Mouse (Mus musculus): ENCODE results near the gene Zpr1.

Gene Zpr1

DNA sequence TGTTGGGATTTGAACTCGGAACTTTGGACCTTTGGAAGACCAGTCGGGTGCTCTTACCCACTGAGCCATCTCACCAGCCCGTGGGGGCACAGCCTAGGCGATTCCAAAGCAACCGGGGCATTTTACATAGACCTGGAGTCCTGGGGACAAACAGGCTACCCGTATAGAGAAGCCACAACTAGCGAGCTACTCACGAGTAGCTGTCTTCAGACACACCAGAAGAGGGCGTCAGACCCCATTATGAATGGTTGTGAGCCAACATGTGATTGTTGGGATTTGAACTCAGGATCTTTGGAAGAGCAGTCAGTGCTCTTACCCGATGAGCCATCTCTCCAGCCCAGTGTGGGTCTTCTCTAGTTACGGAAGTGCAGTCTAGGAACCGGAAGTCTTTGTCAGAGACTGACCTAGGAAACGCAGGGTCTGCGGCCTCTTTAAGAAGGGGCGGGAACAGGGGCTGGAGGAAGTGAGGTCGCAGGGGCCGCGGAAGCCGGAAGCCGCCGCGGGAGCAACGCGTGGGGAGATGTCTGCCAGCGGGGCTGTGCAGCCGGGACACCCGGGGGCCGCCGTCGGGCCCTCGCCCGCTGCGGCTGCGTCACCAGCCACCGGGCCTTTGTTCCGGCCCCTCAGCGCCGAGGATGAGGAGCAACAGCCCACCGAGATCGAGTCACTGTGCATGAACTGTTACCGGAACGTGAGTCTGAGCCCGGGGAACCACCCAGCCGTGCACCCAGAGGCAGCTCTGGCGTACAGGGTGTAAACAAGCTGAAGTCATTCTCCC, at the start of gene Zpr1:
Gene Zpr1 (plus strand): TSS at position 388 of the 778 bp plus-strand sequence.
- in situ Hi-C loops (cut with MboI, MseI): no loop called here

DNA sequence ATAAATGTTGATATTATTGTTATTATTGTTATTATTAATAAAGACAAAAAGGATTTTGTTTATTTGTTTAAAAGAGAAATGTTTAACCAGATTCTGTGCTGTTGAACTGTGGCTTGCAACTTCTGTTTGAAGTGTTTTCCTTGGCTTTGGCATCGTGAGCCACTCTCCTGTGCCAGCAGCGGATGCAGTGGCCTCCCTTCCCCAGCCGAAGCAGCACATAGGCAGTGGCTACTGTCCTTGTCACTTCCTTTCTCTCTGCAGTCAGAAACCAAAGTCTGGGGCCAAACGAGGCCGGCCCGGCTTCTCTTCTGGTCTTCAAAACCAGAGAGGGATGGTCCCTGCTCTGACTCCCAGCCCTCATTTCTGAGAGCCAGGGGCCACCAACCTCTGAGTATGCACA, 49.8 kb upstream of the Zpr1 start:
- in situ Hi-C loops (cut with MboI, MseI): no loop called here

DNA sequence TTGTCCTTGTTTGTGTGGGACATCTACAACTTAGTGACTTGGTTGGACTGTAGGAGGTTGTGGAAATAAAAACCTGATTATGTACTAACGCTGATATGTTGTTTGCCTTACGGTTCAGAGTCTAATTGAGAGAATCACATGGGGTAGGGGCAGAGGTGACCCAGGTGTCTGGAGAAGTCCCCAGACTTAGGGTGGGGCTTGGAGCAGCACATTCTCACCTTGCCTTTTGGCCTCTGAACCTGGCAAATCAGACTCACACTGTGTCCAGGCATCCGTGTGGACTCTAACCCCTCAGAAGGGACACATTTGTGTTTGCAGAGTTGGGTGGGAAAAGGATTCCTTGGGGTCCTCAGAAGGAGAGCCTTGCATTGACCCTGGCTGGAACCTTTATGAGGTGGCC, 48.8 kb upstream of the Zpr1 start:
- in situ Hi-C loops (cut with MboI, MseI): no loop called here

DNA sequence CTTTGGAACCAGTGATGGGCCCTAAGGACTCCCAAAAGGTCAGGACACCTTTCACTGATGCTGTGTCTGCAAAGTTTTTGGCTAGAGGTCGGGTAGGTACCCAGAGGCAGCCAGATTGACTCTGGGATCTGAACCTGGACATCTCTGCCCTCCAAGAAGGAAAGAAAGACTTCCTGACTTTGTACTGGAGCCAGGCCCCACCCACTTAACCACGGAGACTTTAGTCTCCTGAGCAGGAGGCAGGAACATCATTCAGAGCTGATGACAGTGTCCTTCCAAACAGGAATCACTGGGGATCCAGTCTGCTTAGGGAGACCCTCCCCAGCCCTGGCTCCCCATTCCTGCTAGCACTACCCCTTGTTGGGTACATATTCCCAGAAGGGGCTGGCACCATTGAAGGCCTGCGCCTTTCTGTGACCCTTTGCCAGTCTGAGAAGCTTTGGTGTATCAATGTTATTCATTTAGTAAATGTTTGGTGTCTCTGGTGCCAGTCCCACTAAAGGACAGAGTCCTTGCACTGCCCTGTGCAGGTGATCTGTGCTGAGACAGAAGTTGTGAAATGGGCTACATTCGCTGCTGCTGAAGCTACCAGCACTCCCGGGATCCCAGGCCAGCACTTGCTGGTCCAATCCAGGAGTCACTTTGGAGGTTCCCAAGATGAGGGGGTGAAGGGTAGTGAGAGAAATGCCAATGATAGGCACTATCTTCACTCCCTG, 47.8 kb upstream of the Zpr1 start:
- in situ Hi-C loops (cut with MboI, MseI): no loop called here

DNA sequence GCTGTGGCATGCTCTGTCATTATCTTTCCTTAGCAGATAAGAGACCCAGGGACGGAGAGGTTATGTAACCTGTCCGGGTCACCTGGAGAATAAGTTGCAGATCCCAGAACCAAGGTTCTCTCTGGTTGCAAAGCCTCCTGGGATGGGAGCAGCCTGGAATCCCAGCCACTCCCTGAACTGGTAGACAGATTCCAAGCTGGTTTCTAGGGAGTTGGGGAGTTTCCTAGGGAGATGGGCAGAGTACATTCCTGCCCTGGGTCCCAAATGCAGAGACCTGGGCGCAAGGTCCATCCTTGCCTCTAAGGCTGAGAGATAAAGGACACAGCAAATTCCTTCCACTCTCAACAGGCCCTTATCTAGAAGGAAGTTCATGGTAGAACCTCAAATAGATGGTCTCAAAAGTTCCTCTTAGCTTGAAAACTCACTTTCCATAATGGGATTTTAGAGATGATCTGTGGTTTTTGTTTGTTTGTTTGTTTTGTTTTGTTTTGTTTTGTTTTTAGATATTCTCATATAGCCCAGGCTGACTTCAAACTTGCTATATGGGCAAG, 45.7 kb upstream of the Zpr1 start:
- in situ Hi-C loops (cut with MboI, MseI): no loop called here

DNA sequence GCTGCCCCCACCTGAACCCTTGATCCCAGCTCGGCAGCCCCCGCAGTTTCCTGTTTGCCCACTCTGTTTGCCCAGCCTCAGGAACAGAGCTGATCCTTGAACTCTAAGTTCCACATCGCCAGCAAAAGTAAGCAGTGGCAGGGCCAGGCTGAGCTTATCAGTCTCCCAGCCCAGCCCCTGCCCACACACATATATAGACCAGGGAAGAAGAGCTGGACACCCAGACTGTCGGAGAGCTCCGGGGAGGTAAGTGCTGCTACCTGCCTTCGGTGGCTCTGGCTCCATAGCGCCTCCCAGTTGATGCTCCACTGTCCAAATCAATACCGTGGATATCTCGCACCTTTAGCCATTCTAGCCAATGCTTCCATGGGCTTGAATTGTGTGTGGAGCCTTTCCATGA, 44.4 kb upstream of the Zpr1 start, which contains the start of gene Apoa1:
Gene Apoa1 (plus strand): TSS at position 90 of the 400 bp plus-strand sequence.
- in situ Hi-C loops (cut with MboI, MseI): no loop called here

DNA sequence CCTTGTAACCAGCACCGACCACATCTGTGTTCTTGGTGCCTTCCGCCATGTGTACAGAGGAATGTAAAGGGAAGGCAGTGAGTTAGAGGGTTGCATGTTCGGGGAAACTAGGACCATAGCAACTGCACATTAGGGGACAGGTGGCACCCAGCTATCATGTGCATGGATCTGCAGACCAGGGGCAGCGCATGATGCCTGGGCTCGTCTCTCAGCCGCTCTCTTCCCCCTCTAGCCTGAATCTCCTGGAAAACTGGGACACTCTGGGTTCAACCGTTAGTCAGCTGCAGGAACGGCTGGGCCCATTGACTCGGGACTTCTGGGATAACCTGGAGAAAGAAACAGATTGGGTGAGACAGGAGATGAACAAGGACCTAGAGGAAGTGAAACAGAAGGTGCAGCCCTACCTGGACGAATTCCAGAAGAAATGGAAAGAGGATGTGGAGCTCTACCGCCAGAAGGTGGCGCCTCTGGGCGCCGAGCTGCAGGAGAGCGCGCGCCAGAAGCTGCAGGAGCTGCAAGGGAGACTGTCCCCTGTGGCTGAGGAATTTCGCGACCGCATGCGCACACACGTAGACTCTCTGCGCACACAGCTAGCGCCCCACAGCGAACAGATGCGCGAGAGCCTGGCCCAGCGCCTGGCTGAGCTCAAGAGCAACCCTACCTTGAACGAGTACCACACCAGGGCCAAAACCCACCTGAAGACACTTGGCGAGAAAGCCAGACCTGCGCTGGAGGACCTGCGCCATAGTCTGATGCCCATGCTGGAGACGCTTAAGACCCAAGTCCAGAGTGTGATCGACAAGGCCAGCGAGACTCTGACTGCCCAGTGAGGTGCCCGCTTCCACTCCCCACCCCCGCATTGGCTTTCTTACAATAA, 43.1 kb upstream of the Zpr1 start:
- in situ Hi-C loops (cut with MboI, MseI): no loop called here

DNA sequence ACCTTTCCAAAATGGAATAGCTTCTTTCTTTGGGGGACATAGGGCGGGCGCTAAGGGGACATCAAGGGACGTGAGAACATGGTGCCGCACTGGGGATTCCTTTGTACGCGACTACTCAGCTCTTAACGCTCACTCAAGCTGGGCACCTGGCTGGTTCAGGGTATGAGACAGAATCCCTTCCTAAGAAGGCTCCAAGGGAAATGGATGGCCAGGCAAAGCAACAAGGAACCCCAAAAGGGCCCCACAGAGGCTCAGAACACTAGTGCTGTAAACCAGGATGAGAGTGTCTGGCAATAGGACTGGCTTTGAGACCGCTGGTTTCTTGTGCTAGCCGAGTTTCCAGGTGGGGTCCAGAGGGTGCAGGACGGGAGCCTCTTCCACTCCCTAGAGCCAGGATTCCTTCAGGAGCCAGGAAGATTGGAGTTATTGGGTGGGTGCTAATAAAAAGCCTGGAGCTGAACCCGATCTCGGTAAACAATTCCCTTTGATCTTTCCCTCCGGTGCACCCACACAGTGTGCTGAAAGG, 42.4 kb upstream of the Zpr1 start:
- in situ Hi-C loops (cut with MboI, MseI): no loop called here

DNA sequence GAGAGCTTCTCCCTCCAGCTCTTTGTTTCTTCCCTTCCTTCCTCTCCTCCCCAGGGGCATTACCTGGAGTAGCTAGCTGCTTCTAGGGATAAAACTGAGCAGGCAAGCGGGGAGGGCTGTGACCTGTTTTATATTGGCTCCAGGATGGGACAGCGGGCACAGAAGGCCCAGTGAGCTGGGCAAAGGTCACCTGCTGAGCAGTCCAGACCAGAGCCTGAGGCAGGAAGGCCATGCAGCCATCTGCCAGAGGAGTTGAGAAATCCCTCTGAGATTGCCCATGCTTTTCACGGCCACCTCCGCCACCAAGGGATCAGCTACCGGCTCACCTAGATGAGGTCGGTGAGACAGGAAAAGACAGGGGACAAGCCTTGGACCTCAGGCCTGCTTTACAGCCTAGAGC, 37.7 kb upstream of the Zpr1 start:
- in situ Hi-C loops (cut with MboI, MseI): no loop called here

DNA sequence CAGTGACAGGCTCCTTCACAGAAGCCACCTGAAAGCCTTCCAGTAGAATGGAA, 37.4 kb upstream of the Zpr1 start, which contains the start of gene Apoc3:
Gene Apoc3 (minus strand): TSS at position 41 of the 53 bp plus-strand sequence.
- in situ Hi-C loops (cut with MboI, MseI): no loop called here

DNA sequence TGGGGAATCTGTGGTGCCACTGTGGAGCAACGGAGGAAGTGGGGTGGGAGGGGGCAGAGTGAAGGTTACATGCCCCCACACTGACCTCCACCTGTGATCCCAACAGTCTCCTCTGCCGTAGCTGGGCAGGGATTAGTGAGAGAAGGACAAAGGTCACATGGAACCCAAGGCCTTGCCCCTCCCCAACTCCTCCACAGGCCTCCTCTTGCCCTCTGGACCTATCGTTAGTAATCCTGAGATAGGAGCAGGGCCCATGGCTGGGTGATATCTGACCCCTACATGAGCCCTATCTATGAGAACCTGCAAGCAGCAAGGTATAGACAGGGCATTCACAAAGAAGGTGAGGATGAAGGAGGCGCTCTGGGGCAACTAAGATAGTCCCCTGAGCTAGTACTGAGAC, 37.2 kb upstream of the Zpr1 start:
- in situ Hi-C loops (cut with MboI, MseI): no loop called here

DNA sequence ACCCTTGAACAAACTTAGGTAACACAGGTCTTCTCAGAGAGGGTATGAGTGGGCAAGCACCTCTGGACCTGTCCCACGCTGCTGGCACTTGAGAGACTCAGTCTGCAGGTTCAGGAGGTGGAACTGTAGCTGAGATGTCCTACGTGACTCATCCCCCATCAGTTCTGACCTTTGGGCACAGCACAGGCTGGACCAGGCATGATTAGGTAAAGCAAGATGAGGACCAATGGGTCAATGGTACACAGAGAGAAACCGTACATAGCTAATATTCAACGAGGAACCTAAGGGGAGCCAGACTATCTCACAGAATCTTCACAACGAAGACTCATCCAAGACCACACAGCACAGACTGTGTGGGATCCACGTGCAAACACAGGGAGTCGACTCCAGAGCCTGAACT, 34.0 kb upstream of the Zpr1 start:
- in situ Hi-C loops (cut with MboI, MseI): no loop called here

DNA sequence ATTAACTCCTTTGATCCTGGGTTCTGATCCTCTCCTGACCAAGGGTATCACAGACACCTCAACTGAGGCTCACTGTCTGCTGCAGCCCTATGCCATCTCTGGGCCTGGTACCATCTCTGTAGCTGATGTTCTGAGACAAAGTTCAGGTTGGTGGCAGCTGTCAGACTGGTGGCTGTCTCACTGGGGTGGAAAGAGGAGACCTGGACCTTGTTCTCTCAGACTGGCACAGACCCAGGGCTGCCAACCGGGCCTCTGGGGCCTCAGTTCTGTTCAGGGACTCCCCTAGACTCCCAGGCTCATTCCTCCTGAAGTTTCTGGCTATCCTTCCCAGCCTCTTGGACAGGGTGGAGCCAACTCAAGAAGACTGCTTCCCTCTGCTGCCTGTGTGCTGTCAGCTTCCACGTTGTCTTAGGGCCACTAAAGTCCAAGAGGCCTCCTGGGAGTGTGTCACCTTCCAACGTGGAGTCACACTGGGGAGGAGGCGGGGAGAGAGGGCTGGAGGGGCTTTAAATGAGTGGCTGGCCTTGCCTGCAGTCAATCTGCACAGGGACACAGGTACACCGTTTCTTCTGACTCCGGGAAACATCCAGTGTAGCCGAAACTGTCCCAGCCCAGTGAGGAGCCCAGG, 32.2 kb upstream of the Zpr1 start, which contains the start of gene Apoa4:
Gene Apoa4 (plus strand): TSS at position 171 of the 628 bp plus-strand sequence.
- in situ Hi-C loops (cut with MboI, MseI): no loop called here

DNA sequence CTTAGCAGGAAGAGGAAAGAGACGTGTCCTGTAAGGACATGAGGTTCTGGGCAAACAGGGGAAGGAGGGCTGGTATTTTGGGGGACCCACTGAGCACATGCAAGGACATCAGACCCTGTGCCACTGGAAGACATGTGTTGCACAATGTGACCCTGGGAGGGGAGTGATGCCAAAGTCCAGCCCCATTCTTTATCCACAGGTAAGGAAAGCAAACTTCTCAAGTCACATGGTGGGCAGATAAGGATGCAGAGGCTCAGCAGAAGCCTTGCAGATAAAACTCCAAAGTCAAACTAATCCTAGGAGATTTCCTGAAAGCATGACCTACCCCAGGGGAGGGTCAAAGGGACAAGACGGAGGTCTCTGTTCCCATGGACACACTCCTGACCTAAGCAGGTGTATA, 31.0 kb upstream of the Zpr1 start:
- in situ Hi-C loops (cut with MboI, MseI): no loop called here

DNA sequence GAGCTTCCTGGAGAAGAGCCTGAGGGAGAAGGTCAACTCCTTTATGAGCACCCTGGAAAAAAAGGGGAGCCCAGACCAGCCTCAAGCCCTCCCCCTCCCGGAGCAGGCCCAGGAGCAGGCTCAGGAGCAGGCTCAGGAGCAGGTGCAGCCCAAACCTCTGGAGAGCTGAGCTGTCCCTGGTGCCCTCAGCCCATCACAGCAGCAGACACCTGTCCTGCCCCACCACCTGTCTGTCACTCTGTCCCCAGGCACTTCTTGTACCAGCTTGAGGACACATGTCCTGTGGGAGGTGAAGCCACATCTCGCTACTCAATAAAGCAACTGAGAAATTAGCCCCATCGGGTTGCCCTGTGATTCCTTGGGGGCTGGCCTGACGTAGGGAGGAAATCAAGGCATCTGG, 29.7 kb upstream of the Zpr1 start:
- in situ Hi-C loops (cut with MboI, MseI): no loop called here

DNA sequence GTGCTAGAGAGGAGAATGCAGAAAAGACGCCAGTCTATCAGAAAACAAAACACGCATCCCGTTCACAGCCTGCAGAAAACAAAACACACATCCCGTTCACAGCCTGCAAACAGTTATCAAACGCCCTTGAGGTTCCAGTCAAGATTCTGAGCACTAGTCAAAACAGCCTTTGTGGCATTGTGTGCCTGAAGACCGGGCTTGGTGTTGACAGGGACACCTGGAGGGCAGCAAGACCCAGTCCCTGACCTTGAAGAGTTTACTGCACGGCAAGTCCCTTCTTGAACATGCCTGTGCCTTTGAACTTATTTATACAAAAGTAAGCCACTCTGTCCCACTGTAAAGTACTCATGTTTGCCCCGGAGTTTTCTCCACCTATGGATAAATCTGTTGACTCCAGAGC, 29.3 kb upstream of the Zpr1 start:
- in situ Hi-C loops (cut with MboI, MseI): no loop called here

DNA sequence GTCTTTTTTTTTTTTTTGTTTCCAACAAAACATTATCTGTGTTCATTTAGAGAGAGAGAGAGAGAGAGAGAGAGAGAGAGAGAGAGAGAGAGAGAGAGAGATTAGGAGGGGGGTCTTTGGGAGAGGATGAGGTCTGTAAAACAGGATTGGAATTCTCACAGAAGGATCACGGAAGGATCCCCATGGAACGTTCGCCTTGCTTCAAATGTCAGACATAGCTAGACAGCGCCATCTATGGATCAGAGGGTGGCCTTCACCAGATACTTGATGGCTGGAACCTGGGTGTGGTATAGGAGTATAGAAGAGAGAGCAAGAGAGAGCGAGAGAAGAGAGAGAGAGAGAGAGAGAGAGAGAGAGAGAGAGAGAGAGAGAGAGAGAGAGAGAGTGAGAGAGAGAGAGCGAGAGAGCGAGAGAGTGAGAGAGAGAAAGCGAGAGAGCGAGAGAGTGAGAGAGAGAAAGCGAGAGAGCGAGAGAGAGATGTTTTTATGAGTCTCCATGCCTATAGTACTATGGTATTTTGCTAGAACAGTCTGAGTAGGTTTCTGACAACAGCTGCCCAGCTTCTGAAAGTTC, 26.0 kb upstream of the Zpr1 start:
- in situ Hi-C loops (cut with MboI, MseI): no loop called here

DNA sequence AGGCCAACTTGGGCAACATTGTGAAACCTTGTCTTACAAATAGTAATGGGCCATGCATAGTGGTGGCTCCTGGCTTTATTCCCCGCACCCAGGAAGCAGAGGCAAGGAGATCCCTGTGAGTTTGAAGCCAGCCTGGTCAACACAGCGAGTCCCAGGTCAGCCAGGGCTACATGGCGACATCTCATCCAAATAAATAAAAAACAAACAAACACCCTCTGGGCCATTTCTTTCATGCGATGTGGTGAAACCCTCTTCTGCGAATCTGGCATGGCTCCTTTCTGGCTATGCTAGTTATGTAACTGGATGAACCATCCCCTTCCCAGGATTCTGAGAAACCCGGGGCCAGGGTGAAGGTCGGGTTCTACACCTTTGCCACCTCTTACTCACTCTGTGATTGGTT, 16.7 kb upstream of the Zpr1 start:
- in situ Hi-C loops (cut with MboI, MseI): no loop called here

DNA sequence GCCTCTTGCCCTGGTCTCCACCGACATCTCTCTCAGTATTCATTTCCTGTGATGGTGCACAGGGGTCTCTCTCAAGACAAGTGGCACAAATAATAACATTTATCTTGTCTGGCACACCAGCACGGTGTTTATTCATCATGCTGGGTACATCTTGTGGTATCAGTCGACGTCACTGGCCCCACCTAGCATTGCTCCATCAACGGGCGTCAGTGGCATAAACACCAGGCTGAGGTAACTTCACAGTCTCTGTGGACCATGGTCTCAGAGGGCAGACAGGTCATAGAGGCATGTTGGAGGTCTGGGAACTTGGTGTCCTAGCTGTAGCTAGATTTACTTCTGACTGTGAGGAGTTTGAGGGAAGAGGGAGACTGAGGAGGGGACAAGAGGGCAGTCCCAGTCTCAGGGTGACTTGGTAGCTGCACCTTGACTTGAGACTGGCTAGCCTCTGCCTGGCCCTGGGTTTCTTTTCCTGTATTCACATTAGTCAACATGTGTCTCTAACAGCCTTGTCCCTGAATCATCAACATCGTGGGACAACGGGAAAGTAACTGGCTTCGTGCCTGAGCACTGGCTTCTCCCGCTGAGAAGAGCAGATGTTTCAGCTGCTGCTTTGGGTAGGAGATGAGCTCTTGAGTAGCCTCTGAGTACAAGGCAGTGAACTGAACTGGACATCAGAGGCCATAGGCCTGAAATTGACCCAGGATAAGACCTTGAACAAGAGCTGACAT, 16.0 kb upstream of the Zpr1 start:
- in situ Hi-C loops (cut with MboI, MseI): no loop called here

DNA sequence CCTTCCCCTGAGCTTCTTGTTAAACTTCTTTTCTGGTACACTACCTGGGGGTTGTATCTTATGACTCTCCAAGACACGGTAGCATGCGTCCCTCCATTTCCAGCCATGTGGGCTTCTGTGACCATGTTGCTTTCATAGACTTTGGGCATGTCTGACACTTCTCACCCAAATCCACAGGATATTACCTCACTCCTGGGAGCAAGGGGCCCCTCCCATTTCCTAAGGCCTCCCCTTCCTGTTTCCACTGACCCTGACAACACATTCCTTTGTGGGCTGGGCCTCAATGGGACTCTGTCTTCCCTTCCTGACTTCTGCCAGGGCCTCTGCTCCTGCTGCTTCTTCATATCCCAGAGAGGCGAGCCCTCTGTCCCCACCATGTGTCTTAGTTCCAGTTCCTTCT, 15.3 kb upstream of the Zpr1 start:
- in situ Hi-C loops (cut with MboI, MseI): no loop called here

DNA sequence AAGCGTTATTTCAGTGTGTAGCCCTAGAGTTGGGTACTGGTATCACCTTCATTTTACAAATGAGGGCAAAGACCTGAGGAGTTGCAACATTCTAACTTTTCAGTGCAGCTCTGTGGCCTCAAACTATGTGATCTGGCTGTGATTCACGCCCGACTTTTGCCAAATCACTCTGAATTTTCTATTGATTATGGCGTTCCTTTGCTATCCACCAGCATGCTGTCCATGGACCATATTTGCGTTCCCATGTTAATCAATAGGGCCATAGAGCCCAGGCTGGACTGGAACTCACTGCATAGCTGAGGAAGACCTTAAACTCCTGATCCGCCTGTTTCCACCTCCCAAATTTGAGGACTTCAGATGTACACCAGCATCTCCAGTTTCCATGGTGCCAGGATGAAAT, 13.8 kb upstream of the Zpr1 start:
- in situ Hi-C loops (cut with MboI, MseI): no loop called here

Measured in T-helper 1 cell (primary cell).